ENCODE assay signal across 19 mouse cellular contexts in the genomic region with DNA sequence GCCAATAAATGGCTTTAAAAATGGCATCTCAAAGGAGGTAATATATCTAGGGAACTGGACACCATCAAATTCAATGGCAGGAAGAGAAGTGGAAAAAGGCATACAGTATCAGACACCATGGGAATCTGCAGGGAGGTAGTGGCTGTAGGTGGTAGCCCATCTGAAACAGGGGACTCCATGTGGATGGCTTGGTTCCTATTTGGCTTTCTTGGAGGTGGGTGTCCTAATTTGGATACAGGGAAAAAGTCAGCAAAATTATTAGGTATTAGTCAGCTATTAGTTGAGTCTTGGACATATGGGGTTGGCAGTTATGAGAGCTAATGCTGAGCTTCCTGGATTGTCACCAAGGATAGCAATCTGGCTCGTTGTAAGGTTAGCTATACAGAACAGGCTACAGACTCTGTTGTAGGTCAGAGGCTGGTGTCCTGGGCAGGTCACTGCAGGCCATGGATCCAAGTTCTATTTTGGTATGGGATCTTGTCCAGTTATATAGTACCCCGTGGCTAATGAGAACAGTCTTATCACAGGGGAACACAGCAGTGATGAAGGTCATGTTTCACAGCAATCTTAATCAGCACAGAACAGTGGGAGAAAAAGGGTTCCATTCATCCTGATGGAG.
A peak's percentile ranks its signal among the peaks of the same experiment; 100 is the strongest.
DNase-seq lines count a peak whose midpoint lies in the region; ATAC-seq and TF ChIP-seq lines count a peak whose summit lies in the region.
"Had no signal": no experiment of that assay in that cellular context is flagged by ENCODE, and none has a peak within 500 bp of the region (broad histone marks: within the 10 kb centered on the region; RNA-seq: fewer than 3 reads in every experiment).

No protein-coding gene starts in this region.

- H3K27ac ChIP-seq in midbrain, embryonic 14.5 days (replicated peaks; ENCODE audit: low read depth, low read length), result no peak overlapping the region
- H3K27ac ChIP-seq in midbrain, embryonic 15.5 days, result no peak overlapping the region
- H3K27ac ChIP-seq in kidney, adult 2 months (ENCODE audit: insufficient read depth, low read depth, low read length), result no peak overlapping the region
- H3K27ac ChIP-seq: forebrain, embryonic 13.5 days; hindbrain, embryonic 14.5 days; kidney, postnatal 0 days; midbrain, embryonic 13.5 days had no signal

- no peak overlapping the region for H3K4me2 ChIP-seq in midbrain, embryonic 14.5 days (ENCODE audit: low read length)
- H3K4me2 ChIP-seq in midbrain, embryonic 15.5 days, result no peak overlapping the region
- H3K4me2 ChIP-seq: forebrain, embryonic 13.5 days; hindbrain, embryonic 14.5 days; midbrain, embryonic 13.5 days had no signal

- ATAC-seq in midbrain, embryonic 14.5 days (ENCODE audit: low FRiP score, low TSS enrichment), result 0 out of 2 replicates have a peak, but pooled peaks have one; percentile 3
- ATAC-seq in midbrain, embryonic 15.5 days (replicated peaks), result no peak
- ATAC-seq: activated CD4-positive, CD25-positive, alpha-beta regulatory T cell, adult 4 months; forebrain, embryonic 13.5 days; intestine, embryonic 16.5 days; midbrain, embryonic 13.5 days had no signal

- peak; percentile 19 to 21 for DNase-seq in gastrocnemius, adult 8-10 months (ENCODE audit: low spot score in 2 of 2)
- no peak for DNase-seq in gastrocnemius, postnatal 10 days
- DNase-seq in midbrain, embryonic 14.5 days, result no peak
- DNase-seq in gastrocnemius, postnatal 25 days, result peak; percentile 35
- no peak for DNase-seq in adrenal gland, adult 2 months
- no peak for DNase-seq in embryo, embryonic 11 days
- DNase-seq in kidney, adult 2 months, result no peak
- DNase-seq: liver; lung, adult 18-20 months; lung, postnatal 4 days; right cerebral cortex, postnatal 14 days; thymus, postnatal 4 days had no signal

- no peaks in the 10 kb centered on the region for H3K4me1 ChIP-seq in midbrain, embryonic 14.5 days (ENCODE audit: control insufficient read depth, insufficient read depth, low read length)
- H3K4me1 ChIP-seq in midbrain, embryonic 15.5 days, result no peaks in the 10 kb centered on the region
- H3K4me1 ChIP-seq in kidney, adult 2 months (ENCODE audit: control insufficient read depth, insufficient read depth, low read length), result no peaks in the 10 kb centered on the region
- H3K4me1 ChIP-seq: midbrain, embryonic 13.5 days had no signal

- WGBS in midbrain, embryonic 14.5 days, result 85% methylated on average over 2 of the region's 2 CpGs
- 83% methylated on average over 2 of the region's 2 CpGs for WGBS in midbrain, embryonic 15.5 days
- 66% methylated on average over 2 of the region's 2 CpGs for WGBS in kidney, adult 2 months

- TF ChIP-seq CTCF in kidney, adult 2 months (conservative IDR thresholded peaks at IDR 0.05; ENCODE audit: insufficient read depth, insufficient read length, low read depth, low read length), result no peak

- H3K36me3 ChIP-seq in midbrain, embryonic 14.5 days (ENCODE audit: control insufficient read depth, insufficient read depth, low read length), result no peaks in the 10 kb centered on the region
- no peaks in the 10 kb centered on the region for H3K36me3 ChIP-seq in midbrain, embryonic 15.5 days (replicated peaks)
- no peaks in the 10 kb centered on the region for H3K36me3 ChIP-seq in kidney, adult 2 months (ENCODE audit: control insufficient read depth, insufficient read depth, low read length)
- H3K36me3 ChIP-seq: midbrain, embryonic 13.5 days had no signal

- no peaks in the 10 kb centered on the region for H3K27me3 ChIP-seq in midbrain, embryonic 14.5 days (ENCODE audit: control insufficient read depth, insufficient read depth, low read length)
- no peaks in the 10 kb centered on the region for H3K27me3 ChIP-seq in midbrain, embryonic 15.5 days (replicated peaks)
- H3K27me3 ChIP-seq in kidney, adult 2 months (replicated peaks; ENCODE audit: control insufficient read depth, insufficient read depth, low read length), result no peaks in the 10 kb centered on the region
- H3K27me3 ChIP-seq: forebrain, embryonic 13.5 days; midbrain, embryonic 13.5 days had no signal

- no peak overlapping the region for H3K4me3 ChIP-seq in midbrain, embryonic 14.5 days (replicated peaks; ENCODE audit: low read depth, low read length)
- H3K4me3 ChIP-seq in midbrain, embryonic 15.5 days, result no peak overlapping the region
- H3K4me3 ChIP-seq in kidney, adult 2 months (ENCODE audit: insufficient read depth, low read depth, low read length), result no peak overlapping the region
- H3K4me3 ChIP-seq: forebrain, embryonic 13.5 days; midbrain, embryonic 13.5 days had no signal

- no peak overlapping the region for H3K9ac ChIP-seq in midbrain, embryonic 14.5 days (replicated peaks; ENCODE audit: low read length)
- H3K9ac ChIP-seq in midbrain, embryonic 15.5 days, result no peak overlapping the region
- H3K9ac ChIP-seq: forebrain, embryonic 13.5 days; hindbrain, embryonic 14.5 days; midbrain, embryonic 13.5 days had no signal

- no peaks in the 10 kb centered on the region for H3K9me3 ChIP-seq in midbrain, embryonic 14.5 days (ENCODE audit: control insufficient read depth, low read length)
- H3K9me3 ChIP-seq in midbrain, embryonic 15.5 days, result no peaks in the 10 kb centered on the region
- H3K9me3 ChIP-seq: forebrain, embryonic 13.5 days; midbrain, embryonic 13.5 days had no signal

- no peak for TF ChIP-seq POLR2A in kidney, adult 2 months (IDR thresholded peaks at IDR 0.05; ENCODE audit: low read depth, low read length)

Comparison
In these comparisons a context has a peak if more than half of its experiments do, and no peak if none do; other contexts are left out.
1. DNase-seq: peak in gastrocnemius, adult 8-10 months (2 of 2) and gastrocnemius, postnatal 25 days (single experiment); none in gastrocnemius, postnatal 10 days (single experiment), midbrain, embryonic 14.5 days (single experiment), adrenal gland, adult 2 months (single experiment), embryo, embryonic 11 days (single experiment) and kidney, adult 2 months (single experiment).